Mouse (Mus musculus): ENCODE measurements around the gene Selenom.

Selenom gene

GRCm38 (mm10) chr11:3515216-3515615, 732 bp downstream of the Selenom start:
- DNase-seq: no peak

DNA sequence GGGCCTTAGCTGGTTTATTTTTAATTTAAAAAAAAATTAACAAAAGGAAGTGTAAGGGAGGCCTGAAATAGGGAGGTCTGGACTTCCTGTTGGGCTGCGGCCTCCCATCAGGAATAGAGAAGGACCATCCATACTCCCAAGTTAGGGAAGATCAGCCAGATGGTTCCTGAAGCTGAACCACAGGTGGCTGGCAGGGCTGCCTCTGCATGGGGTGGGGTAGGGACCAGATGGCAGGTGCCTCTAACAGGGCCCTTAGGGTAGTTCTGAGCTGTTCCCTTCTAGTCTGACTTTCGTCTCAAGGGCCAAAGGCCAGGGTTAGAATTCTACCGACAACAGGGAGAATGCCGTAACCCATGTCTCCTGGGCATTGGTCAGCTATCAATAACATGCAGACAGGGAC, 1.2 kb downstream of the Selenom start:
- peak in 1 of 2 experiments; percentile 22 for DNase-seq

GRCm38 (mm10) chr11:3516121-3516520, 1.6 kb downstream of the Selenom start:
- no peak for DNase-seq

- DNase-seq: peak; percentile 53 to 62
These were observed 2.7 kb downstream of the Selenom start for GRCm38 (mm10) chr11:3516859-3517845.

- DNase-seq: peak in 1 of 2 experiments; percentile 22
These were observed 3.6 kb downstream of the Selenom start for GRCm38 (mm10) chr11:3517846-3518732.

DNA sequence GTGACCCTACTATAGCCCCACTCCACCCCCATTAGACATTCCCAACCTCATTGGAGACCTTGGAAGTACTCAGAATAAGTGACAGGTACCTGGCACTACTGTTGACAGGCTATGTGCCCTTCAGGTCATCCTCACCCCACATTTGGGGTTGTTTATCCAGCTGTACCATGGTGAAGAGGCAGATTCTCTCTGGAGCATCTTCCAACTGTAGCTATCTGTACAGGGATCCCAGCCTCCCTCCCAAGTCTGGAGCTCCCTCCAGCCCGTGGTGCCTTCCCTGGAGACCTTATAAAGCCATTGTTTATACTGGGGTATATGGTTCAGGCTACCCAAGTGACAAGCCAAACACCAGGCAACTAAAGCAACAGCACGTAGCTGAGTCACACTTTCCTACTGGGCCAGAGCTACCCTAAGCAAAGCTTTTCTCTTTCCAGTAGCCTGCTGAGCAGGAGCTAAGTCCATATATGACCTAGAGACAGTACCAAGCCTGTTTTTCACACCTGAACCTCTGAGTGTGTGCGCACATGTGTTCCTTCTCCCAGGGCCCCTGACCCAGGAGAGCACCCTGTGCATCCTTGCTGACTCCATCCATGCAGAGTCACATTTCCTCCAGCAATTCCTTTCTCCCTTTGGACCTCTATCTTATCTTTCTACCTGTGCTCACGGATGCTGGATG, 4.7 kb downstream of the Selenom start:
- no peak for DNase-seq

- no peak for DNase-seq
These were observed 5.4 kb downstream of the Selenom start for GRCm38 (mm10) chr11:3519756-3520398.

- DNase-seq: peak in 1 of 2 experiments; percentile 21
These were observed 6.4 kb downstream of the Selenom start for GRCm38 (mm10) chr11:3520919-3521318.

- DNase-seq: peak in 1 of 2 experiments; percentile 19
These were observed 7.1 kb downstream of the Selenom start for GRCm38 (mm10) chr11:3521339-3522224.

DNA sequence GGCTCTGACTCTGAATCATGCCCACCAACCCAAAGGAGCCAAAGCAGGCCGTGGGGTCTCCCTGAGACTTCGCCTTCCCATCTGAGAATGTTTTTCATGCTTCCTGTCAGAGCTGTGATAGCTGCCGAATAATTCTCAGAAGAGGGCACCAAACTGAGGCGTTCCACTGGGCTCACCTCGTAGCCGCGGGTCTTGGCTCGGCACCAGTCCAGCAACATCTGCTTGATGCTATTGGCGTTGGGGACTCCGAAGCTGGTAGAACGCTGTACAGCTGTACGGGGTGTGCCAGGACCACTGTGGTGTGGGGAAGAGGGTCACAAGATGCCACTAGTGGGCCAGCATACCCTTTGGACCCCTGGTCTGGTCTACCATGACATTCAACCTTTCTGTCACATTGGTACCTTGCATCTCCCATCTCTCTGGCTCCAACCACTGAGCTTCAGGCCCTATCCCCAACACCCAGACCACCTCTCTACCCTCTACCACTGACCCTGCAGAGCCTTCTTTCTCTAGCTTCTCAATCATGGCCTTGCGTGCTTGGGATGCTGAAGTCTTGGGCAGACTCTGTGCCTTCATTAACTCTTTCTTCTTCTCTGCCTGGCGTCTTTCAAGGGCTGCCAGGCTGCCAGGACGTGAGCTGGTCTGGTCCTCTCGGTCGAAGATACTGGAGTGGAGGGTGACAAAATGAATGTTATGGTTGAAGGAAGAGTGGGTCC, 8.0 kb downstream of the Selenom start:
- DNase-seq: peak in 1 of 2 experiments; percentile 19

- DNase-seq: no peak
These were observed 9.5 kb downstream of the Selenom start for GRCm38 (mm10) chr11:3523840-3524582.

- DNase-seq: no peak
These were observed 11.1 kb downstream of the Selenom start for GRCm38 (mm10) chr11:3525560-3525959.

DNA sequence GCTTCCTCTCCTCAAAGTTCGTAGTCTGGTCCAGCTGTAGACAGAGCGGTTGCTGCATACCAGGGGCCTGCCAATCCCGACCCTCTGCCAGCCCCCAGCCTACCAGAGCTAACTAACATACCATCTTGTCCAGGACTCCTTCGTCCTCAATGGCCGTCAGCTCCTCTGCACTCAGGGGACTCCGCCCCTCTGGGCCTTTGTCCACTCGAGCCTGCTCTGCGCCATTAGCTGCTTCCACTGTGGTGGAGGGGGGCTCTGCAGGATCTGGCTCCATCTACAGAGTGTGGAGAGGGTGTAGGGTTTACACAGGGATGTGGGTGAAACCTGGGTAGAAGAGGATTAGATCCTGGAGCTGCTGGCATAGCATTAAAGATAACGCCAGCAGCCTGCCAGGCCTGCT, 11.7 kb downstream of the Selenom start:
- DNase-seq: peak in 1 of 2 experiments; percentile 21

DNA sequence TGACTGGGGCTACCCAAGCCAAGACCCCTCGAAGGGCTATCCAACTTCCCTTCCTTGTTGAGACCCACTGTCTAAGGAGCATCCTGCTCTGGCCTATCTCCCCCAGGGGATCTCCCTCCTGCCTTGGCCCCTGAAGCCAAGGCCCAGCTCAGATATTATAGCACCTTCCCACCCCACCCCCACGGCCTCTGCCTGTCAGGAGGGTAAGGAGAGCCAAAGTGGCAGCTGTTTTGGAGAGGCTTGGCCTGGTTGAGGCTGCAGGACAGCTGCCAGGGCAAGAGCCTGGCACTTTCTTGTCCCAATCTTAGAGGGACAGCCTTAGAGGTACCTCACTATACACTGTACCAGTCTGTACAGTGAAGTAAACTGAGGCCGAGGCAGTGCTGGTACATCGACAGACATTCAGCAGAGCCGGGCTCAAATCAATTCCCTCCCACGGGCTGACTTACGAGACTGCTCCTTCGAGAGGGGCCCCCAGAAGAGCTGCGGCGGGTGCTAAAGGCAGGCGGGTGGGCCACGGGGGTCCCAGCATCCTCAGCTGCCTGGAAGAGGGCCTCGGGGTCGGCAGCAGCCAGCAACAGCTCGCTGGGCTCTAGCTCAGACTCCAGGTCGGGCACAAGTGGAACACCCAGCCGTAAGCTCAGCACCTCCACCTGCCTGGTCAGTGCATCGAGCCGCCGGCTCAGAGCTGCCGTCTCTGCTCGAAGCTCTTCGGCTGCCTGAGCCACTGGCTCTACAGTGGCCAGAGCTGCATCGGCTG, 12.7 kb downstream of the Selenom start:
- DNase-seq: peak in 1 of 2 experiments; percentile 20

DNA sequence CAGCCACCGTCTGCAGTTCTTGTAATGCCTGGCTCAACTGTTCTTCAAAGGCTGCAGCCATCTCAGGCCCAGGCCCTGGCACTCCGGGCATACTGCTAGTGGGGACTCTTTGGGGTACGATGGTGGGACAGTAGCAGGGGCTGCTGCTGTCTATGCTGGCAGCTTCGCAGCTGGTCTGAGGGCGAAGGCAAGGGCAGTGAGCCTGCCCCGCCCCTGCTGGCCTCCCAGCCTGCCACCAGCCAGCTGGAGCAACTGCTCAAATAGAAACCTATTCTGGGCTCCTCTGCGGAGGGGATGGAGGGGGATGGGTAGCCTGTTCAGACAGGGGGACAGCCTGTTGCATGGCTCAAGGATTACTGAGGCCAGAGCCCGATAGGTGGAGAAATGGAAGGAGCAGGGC, 13.3 kb downstream of the Selenom start:
- DNase-seq: peak in 1 of 2 experiments; percentile 20

DNA sequence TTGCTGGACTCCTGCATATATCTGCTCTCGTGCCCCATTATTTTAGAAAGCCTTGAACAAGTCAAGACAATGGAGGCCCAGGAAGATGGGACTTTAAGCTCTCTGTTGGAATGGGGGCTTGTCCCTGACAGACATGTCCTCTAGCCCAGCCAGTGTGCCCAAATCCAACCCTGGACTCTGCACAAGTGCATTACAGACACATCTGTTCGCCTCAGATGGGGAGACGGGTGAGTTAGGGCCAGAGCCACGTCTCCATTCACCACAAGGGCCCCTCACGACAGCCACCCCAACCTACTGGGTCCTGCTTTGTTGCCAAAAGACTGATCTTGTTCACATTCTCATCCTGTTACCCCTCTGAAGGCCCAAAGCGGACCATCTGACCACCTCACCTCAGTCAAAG, 13.7 kb downstream of the Selenom start:
- no peak for DNase-seq

GRCm38 (mm10) chr11:3529476-3530252, 15.2 kb downstream of the Selenom start:
- peak in 1 of 2 experiments; percentile 35 for DNase-seq

DNA sequence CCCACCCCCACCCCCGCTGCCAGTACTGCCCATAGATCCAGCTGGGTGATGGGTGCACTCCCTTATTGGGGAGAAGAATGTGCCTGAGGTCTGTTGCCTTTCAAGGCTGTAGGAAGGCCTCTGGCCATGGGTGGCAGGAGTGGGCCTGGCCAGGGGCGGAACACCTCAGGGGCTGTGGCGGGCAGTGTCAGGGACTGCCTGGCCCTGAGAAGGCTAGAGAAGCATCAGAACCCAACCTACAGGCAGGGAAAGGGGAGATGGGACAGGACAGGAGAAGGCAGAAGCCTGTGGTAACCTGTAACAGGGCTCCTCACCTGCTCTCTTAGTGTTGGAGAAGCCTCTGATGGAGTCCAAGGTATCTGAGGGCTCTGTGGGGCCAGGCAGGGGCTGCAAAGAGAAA, 16.2 kb downstream of the Selenom start:
- DNase-seq: no peak
